Mouse (Mus musculus): Measurements from ENCODE around the gene Msmo1.

GRCm38 (mm10) chr8:64676381-64676780 lies 57.2 kb downstream of the Msmo1 start:
- no peak for TF ChIP-seq HCFC1 (IDR thresholded peaks at IDR 0.05; ENCODE audit: low read depth, low read length)
- TF ChIP-seq EP300 (IDR thresholded peaks at IDR 0.05; ENCODE audit: low read length), result no peak
- no peak for TF ChIP-seq POLR2A (IDR thresholded peaks at IDR 0.05; ENCODE audit: low read depth, low read length)

All from CH12.LX (cell line).